Mouse (Mus musculus) heart, adult 2 months (tissue): ENCODE measurements around the gene Msh6.
"Not testable (repeated sequence)": the region's sequence is repeated elsewhere in the genome, so short reads cannot be mapped to it uniquely, and the experiment has no call there.

ENCODE experiments used
- CTCF ChIP-seq: fragments of 200-600 bp; IDR thresholded peaks from 2 replicates; pipeline ENCODE4 v1.8.1; 2022; ENCODE audit warnings: antibody characterized with exemption, mild to moderate bottlenecking, moderate library complexity
- EP300 ChIP-seq: fragments of 200-500 bp; IDR thresholded peaks from 2 replicates; pipeline ENCODE4 v1.6.1; 2011; ENCODE audit warnings: low read depth, low read length, control low read depth; ENCODE audit not compliant: insufficient read depth
- POLR2A ChIP-seq: fragments of 200-500 bp; IDR thresholded peaks from 2 replicates; pipeline ENCODE4 v1.6.1; 2011; ENCODE audit warnings: mild to moderate bottlenecking, low read depth, low read length, control low read depth; ENCODE audit not compliant: insufficient read depth

DNA sequence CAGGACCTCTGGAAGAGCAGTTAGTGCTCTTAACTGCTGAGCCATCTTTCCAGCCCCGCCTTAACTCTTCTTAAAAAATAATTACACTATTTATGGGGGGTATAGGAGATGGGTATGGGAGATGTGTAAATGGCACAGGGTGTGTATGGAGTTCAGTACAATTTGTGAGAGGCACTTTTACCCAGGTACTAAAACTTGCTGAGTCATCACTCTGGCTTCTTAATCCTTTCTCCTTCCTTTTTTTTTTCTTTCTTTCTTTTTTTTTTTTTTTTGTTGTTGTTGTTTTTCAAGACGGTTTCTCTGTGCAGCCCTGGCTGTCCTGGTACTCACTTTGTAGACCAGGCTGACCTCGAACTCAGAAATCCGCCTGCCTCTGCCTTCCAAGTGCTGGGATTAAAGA, 2.1 kb downstream of the Msh6 start:
- not testable (repeated sequence) for TF ChIP-seq POLR2A, CTCF, EP300
